Mouse (Mus musculus) E14TG2a.4 (cell line): ENCODE measurements around the gene Dysf.

Source experiments
- H3K27me3 ChIP-seq: 2 replicates; pipeline ENCODE4 v1.6.1; 2014; ENCODE audit warnings: low read length, control low read depth; ENCODE audit not compliant: insufficient read depth
- H3K36me3 ChIP-seq: 2 replicates; pipeline ENCODE4 v1.6.1; 2014; ENCODE audit warnings: low read length, control low read depth; ENCODE audit not compliant: insufficient read depth
- H3K4me1 ChIP-seq: replicated peaks from 2 replicates; pipeline ENCODE4 v1.6.1; 2014; ENCODE audit warnings: low read depth, low read length, control low read depth
- H3K4me3 ChIP-seq: replicated peaks from 2 replicates; pipeline ENCODE4 v1.5.1; 2014; ENCODE audit warnings: mild to moderate bottlenecking, low read length
- H3K9me3 ChIP-seq: 2 replicates; pipeline ENCODE4 v1.6.1; 2014; ENCODE audit warnings: low read length, control low read depth
- CTCF ChIP-seq: conservative IDR thresholded peaks from 2 replicates; pipeline ENCODE4 v1.5.1; 2014; ENCODE audit warnings: low read length
- NANOG ChIP-seq: IDR thresholded peaks from 2 replicates; pipeline ENCODE4 v1.6.1; 2014; ENCODE audit warnings: borderline replicate concordance, low read length, mixed read lengths
- POU5F1 ChIP-seq: IDR thresholded peaks from 2 replicates; pipeline ENCODE4 v1.6.1; 2014; ENCODE audit warnings: low read length, borderline replicate concordance

Dysf gene

DNA sequence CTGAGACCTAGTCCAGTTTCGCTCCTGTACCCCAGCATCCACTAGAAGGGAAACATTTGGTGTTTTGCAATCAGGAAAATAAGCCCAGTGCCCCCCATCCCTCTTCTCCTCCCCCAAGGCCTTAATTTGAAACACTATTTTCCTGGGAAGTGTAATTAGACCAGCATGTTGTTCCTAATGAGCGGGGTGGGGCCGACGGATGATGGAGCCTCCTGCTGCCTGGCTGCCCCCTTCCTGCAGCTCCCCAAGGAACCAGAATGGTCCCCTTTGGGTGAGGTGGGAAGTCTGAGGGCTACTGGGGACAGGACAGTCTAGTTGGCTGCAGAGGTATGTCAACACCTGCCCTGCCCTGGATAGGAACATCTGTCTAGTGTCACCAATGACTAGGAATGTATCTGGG is 136.0 kb downstream of the Dysf start:
- Histone ChIP-seq H3K4me3 (no peak overlapping the region), H3K9me3 (no peaks in the 10 kb centered on the region), H3K36me3 (no peaks in the 10 kb centered on the region), H3K4me1 (peaks cover 10% of the 10 kb centered on the region), H3K27me3 (no peaks in the 10 kb centered on the region)
- TF ChIP-seq POU5F1 (no peak), CTCF (no peak), NANOG (no peak)

DNA sequence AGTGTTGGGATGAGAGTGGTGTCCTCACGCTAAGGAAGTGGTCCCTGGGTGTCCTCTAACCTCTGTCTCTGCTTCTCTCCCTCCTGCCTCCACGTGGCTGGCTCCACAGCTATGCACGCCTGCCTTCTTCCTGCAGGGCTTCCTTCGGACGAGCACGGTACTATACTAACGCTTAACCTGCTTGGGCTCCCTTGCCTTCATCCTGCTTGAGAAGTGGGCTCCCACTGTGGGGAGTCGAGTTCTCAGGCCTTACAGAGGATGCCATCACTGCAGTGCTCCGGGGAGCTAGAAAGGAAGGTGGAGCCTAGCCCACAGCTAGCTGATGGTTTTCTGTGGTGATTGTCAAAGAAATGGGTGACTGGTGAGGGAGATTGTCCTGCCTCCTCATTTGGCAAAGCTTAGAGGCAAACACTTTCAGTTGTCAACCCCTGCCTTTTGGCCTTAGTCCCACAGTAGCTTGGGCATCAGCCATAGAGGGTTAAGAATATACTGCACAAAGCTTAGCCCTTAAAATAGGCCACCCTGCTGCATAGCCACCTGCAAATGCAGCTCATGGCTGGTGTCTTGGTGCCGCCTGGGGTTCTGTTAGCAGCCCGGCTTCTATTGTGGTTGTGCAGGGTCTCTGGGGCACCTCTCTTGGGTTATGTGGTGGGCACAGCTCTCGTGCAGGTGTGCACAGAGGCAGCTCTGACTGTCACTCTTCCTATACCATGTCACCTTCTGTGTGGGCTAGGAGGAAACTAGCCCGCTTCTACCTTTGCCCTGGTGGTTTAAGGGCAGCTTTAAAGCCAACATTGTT is 139.0 kb downstream of the Dysf start:
- Histone ChIP-seq H3K36me3 (no peaks in the 10 kb centered on the region), H3K4me3 (no peak overlapping the region), H3K4me1 (peaks cover 10% of the 10 kb centered on the region), H3K9me3 (no peaks in the 10 kb centered on the region), H3K27me3 (no peaks in the 10 kb centered on the region)
- no peak for TF ChIP-seq CTCF
- TF ChIP-seq POU5F1 = no peak
- no peak for TF ChIP-seq NANOG

DNA sequence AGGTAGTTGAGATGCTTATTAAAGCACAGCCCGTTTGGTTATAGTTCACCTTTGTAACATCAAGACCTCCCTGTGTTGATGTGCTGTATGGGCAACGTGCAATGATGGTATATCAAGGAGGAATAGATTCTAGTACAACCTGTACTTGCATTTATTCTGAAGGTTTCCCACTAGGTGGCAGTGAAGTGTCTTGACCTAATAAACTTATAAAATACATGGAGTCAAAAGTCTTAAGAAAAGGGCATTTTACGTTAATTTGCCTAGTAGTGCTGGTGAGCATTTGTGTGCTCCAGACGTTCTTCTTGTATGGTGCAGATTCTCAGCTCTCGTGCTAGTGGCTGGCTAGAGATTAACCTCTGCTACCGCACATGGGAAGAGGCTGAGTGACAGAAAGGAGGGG is 140.1 kb downstream of the Dysf start:
- no peaks in the 10 kb centered on the region for H3K27me3 ChIP-seq
- no peaks in the 10 kb centered on the region for H3K9me3 ChIP-seq
- no peak overlapping the region for H3K4me3 ChIP-seq
- TF ChIP-seq NANOG = no peak
- TF ChIP-seq POU5F1 = no peak
- no peak; the same call in 1 of the 2 replicates for TF ChIP-seq CTCF
- H3K4me1 ChIP-seq = peaks cover 4% of the 10 kb centered on the region
- no peaks in the 10 kb centered on the region for H3K36me3 ChIP-seq

DNA sequence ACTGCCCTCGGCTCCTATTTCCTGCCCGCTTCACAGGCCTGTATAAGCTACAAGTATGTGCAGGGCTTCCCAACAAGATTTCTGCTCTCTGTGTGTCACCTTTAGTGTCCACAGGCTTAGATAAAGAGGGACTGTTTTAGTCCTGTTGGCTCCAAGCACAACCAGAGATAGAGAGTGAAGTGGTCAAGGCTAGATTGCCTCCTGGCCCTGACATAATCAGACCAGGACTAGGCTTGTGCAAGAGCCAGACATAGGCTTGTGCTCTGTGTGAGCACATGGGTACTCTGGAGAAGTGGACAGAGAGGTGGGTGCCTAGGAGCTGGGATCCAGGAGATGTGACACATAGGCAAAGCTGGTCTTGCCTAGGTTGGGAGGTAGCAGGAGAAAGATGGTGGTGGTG is 146.1 kb downstream of the Dysf start:
- no peak overlapping the region for H3K4me3 ChIP-seq
- H3K4me1 ChIP-seq = no peaks in the 10 kb centered on the region
- TF ChIP-seq NANOG = no peak
- no peak for TF ChIP-seq POU5F1
- TF ChIP-seq CTCF = no peak
- H3K27me3 ChIP-seq = no peaks in the 10 kb centered on the region
- no peaks in the 10 kb centered on the region for H3K9me3 ChIP-seq
- H3K36me3 ChIP-seq = no peaks in the 10 kb centered on the region

DNA sequence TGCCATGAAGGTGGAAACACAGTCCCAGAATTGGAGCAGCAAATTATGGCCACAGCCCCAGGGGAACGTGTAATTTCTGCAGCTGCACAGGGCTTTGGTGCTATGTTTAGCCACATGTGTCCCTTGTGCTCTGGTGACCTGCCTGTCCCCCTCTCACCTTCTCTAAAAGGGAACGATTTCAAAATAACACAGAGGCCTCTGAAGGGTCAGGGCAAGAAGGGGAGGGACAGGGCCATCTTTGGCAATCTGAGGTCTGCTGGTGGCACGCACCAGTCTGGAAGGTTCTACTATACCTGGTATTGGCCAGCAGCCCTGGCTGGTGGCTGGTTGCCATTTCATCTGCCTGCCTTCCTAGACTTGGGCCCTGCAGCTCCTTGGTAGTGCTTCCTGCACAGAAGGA is 147.4 kb downstream of the Dysf start:
- H3K4me1 ChIP-seq = no peaks in the 10 kb centered on the region
- TF ChIP-seq NANOG (no peak), CTCF (no peak), POU5F1 (no peak)

DNA sequence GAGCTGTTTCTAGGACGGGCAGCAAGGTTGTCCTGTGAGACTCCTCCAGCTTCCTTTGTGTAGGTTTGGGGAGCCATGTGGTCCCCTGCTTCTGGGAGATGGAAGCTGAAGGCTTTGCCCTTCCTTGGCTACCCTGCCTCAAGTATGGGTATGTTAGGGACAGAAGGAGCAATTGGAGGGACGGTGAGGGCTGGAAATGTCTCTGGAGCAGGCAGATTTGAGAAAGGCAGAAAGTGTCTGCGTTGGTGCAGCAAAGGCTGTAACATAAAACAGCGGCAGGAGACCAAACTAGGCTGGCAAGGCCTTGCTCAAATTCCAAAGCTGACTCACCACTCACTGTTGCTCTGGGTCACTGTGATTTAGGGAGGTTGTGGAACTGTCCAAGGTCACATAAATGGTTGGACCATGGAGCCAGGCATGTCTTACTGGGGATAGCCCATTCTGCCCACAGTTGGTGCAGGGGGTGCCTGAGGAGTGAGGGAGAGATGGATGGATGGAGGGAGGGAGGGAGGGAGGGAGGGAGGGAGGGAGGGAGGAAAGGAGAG is 148.2 kb downstream of the Dysf start:
- TF ChIP-seq NANOG = no peak
- no peak for TF ChIP-seq CTCF
- TF ChIP-seq POU5F1 = no peak
- H3K9me3 ChIP-seq = no peaks in the 10 kb centered on the region
- H3K4me3 ChIP-seq = no peak overlapping the region
- no peaks in the 10 kb centered on the region for H3K4me1 ChIP-seq
- no peaks in the 10 kb centered on the region for H3K36me3 ChIP-seq
- H3K27me3 ChIP-seq = no peaks in the 10 kb centered on the region

More for the DNA sequence above, 147.4 kb downstream of the Dysf start:
- Histone ChIP-seq H3K36me3 (no peaks in the 10 kb centered on the region), H3K4me3 (no peak overlapping the region), H3K9me3 (no peaks in the 10 kb centered on the region), H3K27me3 (no peaks in the 10 kb centered on the region)

DNA sequence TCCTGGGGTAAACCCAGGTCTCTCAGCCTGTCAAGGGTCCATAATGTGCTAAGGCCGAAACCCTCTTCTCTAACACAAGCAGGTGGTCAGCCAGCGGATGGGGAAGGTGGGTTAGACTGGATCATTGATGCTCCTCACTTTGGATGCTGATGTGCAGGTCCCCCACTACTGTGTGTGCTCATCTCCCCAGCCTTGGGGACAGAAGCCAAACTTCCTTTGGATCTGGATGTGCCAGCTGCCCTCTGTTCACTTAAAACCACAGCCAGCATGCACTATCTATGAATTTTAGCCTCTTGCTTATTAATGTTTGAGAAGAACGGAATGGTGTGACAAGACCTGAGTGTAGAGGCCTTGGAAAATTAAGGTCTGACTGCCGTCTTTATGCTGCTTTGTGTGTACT is 150.7 kb downstream of the Dysf start:
- no peak overlapping the region for H3K4me3 ChIP-seq
- no peaks in the 10 kb centered on the region for H3K27me3 ChIP-seq
- H3K4me1 ChIP-seq = no peaks in the 10 kb centered on the region
- TF ChIP-seq CTCF (no peak), POU5F1 (no peak), NANOG (no peak)
- H3K9me3 ChIP-seq = peaks cover 3% of the 10 kb centered on the region; the same call in 1 of the 2 replicates
- H3K36me3 ChIP-seq = no peaks in the 10 kb centered on the region

DNA sequence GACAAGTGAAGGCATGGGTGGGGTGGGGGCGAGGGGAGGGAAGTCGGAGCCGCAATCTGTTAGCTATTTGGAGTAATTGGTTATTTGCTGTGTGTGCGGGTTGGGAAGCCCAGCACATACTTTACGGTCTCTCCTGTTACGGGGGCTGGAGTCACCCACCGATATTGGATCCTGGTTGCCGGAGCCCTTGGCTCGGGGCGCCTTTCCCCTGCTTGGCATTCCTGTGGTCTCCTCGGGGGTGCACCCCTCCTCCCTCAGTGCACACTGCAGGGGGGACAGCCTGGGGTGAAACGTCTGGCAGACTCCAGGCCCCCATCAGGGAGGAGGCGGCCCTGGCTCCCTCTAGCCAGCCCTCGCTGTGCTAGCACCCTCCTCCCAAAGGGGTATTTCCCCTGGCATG is 159.2 kb downstream of the Dysf start:
- Histone ChIP-seq H3K9me3 (peaks cover 2% of the 10 kb centered on the region; the same call in 1 of the 2 replicates), H3K4me1 (no peaks in the 10 kb centered on the region), H3K36me3 (no peaks in the 10 kb centered on the region), H3K27me3 (no peaks in the 10 kb centered on the region), H3K4me3 (no peak overlapping the region)
- TF ChIP-seq CTCF (no peak), POU5F1 (no peak), NANOG (no peak)

DNA sequence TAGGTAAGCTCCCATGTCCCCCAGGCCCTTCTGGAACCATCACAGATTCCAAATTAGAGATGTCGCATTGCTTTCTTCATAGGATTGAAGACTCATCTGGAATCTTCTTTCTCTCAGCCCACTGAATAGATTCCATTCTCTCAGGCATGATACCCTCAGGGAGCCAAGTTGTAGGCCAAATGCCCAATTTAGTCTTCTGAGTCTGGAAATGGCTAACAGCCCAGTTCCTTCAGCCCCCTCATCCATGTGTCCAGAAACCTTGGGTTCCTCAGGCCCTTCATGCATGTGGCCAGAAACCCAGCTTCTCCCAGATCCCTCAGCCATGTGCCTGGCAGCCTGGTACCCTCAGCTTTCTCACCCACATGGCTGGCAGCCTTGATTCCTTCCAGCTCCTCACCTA is 160.2 kb downstream of the Dysf start:
- Histone ChIP-seq H3K4me1 (no peaks in the 10 kb centered on the region), H3K36me3 (no peaks in the 10 kb centered on the region), H3K27me3 (no peaks in the 10 kb centered on the region), H3K4me3 (no peak overlapping the region), H3K9me3 (no peaks in the 10 kb centered on the region)
- TF ChIP-seq POU5F1 = no peak
- TF ChIP-seq NANOG = no peak
- no peak for TF ChIP-seq CTCF
